Mouse (Mus musculus) neural tube, embryonic 10.5 days (tissue): ENCODE measurements around the gene Cst3.

Experiments used
- DNase-seq: peaks from one replicate; pipeline ENCODE4 v3.0.0-alpha.2; 2017; ENCODE audit warnings: low spot score; ENCODE audit errors: extremely low spot score

Gene Cst3

DNA sequence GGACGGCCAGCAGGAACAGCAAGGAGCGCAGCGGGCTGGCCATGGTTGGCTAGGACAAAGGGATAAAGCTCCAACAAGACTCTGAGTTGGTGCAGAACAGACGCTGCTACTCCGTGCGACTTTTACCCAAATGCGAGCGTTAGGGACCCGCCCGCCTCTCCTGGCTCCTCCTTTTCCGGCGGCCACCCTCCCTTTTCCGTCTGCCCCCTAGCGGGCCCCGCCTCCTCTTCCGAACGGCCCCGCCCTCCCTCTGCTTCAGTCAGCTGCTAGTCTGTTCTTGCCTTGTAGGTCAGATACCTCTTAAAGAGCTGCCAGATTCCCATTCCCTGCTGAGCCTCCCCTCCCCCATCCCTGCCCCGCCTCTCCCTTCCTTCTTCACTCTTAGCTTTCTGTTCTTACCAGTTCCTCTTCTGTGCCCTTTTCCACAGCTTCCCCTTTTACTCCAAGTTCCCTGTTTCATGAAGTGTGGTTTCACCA lies at the start of gene Cst3:
Gene Cst3, minus strand, starts transcription at position 358 of the 477 bp plus-strand sequence.
- DNase-seq, result peak; percentile 93

GRCm38 (mm10) chr2:148902286-148902685 lies 26.8 kb upstream of the Cst3 start:
- peak; percentile 56 for DNase-seq

DNA sequence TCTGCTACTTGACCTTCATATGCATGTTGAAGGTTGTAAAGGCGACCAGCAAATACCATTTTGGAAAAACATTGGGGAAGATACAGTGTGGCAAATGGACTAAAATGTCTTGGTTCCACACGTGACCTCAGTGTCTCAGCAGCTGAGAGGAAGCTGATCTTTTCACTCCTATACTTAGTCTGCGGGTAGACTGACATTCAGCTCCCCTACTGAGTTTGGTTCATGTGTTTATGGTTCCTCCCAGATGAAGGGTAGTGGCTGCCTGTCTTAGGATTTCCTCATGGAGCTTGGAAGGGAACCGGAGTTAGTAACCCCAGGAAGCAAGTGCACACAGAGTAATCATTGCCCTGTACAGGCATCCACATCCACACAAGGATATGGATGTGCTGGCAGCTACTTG lies 24.8 kb upstream of the Cst3 start:
- DNase-seq, result no peak

- DNase-seq, result no peak
Measured at GRCm38 (mm10) chr2:148896219-148896618, 20.7 kb upstream of the Cst3 start.

DNA sequence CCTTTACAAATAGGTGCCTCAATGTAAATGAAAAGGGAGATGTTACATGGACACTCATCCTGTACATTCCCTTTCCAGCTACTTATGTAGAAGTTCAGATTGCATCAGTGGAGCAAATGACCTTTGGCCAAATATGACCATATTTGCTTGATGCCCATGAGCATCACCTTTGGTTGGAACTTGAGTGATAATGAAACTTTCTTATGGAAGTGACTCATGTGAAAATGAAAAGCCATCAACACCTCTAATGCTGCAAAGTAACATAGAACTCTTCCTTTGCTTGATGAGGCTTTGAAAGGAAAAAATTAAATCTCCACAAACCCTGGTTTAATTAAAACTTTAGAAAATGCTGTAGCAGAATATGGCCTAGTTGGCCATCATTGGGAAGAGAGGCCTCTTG lies 17.6 kb upstream of the Cst3 start:
- DNase-seq, result no peak

DNA sequence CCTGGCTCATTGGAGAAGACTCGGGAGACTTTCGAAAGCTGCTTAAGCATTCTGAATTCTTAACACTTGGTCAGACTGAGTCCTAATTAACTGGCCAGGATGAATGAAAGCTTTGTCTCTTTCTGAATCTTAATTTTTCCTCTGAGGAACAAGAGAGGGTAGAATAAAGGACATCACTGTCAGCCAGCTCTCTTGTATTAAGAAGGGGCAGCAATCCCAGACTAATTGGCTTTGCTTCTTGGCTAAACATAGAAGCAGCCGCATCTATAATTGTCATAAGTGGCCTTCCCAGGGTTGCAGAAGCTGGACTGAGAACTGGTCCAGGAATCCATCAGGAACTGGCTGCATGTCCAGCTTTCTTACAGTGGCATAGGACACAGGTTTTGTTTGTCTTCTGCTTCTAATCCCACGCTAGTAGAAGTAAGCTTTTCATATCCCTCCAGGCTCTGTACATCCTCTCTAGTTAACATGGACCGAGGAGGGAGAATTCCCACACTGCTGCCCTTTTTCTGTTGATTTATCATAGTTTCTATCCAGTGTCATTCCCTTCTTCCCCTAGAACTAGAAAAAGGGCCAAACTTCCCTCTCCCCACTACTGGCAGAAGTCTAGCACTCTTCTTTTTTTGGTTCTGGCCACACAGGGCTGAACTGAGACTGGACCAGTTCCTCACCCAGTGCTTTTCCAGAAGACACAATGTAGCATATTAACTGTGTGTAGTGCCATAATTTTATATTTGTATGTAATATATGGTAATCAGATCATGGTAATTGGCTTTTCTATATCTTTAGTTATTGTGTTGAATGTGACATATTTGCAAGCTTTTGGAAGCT lies 14.7 kb upstream of the Cst3 start:
- no peak for DNase-seq

- DNase-seq, result no peak
Measured at GRCm38 (mm10) chr2:148889331-148890010, 14.0 kb upstream of the Cst3 start.

DNA sequence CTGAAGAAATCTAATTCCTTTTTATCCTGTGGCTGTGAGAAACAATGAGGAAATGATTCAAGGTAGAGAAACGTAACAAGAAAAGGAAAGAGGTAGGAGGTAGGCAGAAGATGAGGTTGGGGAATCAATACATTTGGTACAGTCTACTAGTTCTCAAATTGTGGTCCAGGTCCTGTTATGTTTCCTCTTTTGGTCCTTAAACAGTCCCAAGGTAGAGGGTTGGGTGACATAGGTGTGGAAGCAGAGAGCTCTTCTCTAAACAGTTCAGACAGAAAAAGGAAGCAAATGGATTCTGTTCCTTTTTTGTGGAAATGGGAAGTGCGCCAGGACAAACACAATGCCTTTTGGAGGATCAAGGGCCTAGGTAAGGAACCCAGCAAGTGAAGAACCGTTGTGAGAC lies 13.4 kb upstream of the Cst3 start:
- DNase-seq, result no peak

GRCm38 (mm10) chr2:148884738-148885137 lies 9.2 kb upstream of the Cst3 start:
- DNase-seq, result no peak

GRCm38 (mm10) chr2:148879199-148879598 lies 3.7 kb upstream of the Cst3 start:
- no peak for DNase-seq

DNA sequence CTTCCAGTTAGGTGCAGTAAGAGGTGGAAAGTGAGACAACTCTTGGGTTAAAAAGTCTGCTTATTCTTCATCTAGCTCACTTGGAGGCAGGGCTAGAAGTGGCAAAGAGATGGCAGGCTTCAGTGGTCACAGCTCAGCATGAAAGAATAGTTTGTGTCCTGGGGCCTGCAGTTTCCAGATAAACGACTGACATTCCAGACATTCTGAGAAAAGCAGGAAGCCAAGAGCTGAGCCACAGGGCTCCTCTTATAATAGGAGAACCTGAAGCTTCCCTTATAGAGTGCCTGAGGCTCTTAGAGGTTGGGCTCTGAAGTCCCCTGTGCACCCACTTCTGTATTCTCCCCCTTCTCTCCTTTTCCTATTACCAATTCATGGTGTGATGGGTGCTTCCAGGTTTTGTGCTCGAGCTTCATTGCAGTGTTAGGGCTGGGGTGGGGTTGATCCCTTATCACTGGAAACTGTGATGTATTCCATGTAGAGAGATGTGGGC lies 3.2 kb upstream of the Cst3 start:
- DNase-seq, result no peak

DNA sequence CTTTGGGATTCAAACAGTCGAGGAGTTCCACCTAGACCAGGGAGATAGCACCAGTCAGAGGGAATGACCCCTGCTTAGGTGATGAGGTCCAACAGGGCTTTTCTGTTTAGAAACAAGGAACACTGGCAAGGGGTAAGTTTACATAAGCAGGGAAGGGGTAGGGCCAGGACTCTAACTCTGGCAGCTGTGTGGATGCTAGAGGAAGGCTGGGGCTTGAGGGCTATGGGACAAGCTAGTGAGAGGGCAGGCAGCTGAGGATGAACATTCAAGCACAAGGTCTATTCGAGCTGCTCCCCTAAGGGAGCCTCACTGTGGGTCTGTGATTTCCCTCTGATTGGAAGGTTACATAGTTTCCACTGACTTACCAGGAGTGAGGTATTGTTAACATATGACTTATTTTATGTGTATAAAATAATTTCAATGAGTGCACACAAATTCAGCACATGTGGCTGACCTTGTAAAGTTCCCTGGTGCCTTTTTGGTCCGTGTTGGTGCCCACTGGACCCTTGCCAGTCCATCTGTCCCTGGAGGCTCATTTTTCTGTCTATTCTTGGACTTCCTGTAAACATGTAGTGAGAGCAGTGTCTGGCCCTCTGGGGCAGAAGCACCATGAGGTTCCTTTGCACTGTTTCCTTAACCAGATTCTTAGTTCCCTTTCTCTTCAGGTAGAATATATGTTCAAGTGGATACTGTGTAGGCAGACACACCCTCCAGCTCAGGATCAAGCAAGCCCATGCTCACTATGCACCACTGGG lies 1.7 kb upstream of the Cst3 start:
- DNase-seq, result no peak

DNA sequence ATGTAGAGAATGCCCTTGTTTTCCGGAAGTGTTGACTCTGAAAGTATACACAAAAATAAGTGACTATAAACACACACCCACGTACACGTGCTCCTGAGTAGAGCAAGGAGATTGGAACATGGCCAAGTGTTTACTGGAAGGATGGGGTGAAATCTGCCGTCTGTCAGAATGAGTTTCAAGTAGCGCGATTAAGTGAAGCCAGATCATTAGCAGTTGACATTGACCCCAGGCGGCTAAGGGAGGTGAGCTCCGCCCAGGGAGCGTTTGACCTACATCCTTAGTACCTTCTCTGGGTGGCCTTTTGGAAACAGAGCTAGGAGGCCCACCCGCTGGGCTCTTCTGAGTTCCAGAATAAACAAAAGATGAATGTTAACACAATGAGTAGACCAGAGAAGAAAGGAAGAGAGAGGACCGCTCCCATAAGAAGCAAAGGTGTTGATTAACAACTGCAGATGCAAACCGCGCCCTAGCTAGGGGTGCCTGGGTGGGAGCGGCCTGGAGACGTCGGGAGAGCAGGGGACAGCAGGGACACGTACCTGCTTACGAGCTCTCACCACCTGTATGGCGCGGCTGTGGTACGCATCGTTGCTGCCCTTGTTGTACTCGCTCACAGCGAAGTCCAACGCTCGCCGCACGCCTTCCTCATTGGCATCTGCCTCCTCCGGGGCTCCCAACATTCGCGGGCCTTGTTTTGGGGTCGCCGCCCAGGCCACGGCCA lies 716 bp downstream of the Cst3 start:
- DNase-seq, result no peak

DNA sequence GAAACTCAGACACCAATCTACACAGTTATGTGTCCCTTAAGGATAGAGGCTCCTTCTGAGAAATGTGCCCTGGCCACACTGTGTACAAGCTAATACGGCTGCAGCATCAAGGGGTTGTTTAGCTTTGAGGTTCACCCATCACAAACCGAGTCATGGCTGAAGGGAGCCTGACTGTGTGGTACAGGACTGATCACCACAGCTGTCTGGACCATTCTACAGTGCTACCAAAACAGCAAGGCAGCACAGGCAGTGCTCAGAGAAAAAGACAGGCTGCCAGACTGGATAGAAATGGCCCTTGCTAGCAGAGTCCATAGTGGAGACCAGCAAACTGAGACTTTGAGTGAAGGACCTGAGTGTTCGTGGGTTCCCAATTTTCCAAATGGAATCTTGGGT lies 1.3 kb downstream of the Cst3 start:
- peak; percentile 17 for DNase-seq

DNA sequence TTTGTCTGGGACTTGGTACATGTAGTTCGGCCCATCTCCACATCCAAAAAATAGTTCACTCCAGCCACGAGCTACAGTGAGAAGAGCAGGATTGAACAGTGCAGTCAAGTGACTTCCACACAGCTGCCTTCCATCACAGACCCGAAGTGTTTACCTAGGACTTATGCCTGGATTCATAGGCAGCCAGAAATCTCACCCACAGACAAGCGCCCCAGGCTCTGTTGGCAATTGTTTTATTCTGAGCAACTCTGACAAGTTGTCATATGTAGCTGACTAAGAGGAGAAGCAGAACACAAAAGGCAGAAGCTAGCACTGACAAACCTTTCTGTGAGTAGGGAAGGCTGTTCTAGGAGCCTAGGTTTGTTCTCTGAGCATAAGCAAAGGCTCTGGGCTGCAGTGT lies 2.6 kb downstream of the Cst3 start:
- no peak for DNase-seq

DNA sequence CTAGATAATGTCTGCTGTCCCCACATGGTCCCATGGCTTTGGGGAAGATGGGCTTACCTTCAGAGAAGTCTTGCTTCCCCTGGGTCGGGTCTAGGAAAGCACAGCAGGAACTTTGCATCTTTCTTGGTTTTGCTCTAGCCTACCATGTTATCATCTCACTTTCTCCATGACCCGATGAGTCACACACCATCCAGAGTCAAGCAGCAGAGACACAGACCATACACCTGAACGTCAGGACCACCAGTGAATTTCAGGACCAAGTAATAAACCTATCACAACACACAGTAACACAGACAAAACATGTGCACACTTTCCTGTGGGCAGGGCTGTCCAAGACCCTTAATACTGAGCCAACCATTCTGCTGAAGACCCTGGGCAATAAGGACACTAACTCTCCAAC lies 5.0 kb downstream of the Cst3 start:
- no peak for DNase-seq

- DNase-seq, result no peak
Measured at GRCm38 (mm10) chr2:148868959-148869358, 6.5 kb downstream of the Cst3 start.

GRCm38 (mm10) chr2:148864966-148865365 lies 10.5 kb downstream of the Cst3 start, which contains the start of gene 9230104L09Rik:
Gene 9230104L09Rik, minus strand, starts transcription at chr2:148865038.
- DNase-seq, result no peak

GRCm38 (mm10) chr2:148861693-148862092 lies 13.8 kb downstream of the Cst3 start:
- DNase-seq, result no peak

GRCm38 (mm10) chr2:148860993-148861392 lies 14.5 kb downstream of the Cst3 start:
- no peak for DNase-seq

DNA sequence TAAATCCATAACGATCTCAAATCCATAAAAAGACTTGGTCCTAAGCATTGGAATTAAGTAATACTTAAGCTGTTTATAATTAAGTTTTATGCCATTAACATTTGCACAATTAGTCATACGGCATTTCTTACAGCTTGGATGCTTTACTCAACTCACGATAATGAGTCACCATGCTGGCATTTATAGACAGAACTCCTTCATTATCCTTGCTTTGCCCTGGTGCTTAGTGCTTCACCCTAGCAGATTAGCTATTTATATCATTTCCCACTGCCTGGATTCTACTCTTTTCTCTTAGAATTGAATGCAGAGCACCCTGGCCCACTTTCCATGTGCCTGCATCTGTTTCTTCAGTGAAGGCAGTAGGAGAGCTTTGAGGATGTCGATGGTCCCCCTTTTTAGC lies 18.0 kb downstream of the Cst3 start:
- no peak for DNase-seq
